Mouse (Mus musculus) v-Abl transformed pro-B cells (cell line): ENCODE data around the gene Ccdc152.

Experiments
- in situ Hi-C, 2 experiments: fragments of 400-800 bp; cut with MboI; formaldehyde crosslinking; loops; one replicate each; pipeline ENCODE4 v1.15.1; 2025; ENCODE audit not compliant: unreplicated experiment in 2 of 2

Ccdc152 gene

DNA sequence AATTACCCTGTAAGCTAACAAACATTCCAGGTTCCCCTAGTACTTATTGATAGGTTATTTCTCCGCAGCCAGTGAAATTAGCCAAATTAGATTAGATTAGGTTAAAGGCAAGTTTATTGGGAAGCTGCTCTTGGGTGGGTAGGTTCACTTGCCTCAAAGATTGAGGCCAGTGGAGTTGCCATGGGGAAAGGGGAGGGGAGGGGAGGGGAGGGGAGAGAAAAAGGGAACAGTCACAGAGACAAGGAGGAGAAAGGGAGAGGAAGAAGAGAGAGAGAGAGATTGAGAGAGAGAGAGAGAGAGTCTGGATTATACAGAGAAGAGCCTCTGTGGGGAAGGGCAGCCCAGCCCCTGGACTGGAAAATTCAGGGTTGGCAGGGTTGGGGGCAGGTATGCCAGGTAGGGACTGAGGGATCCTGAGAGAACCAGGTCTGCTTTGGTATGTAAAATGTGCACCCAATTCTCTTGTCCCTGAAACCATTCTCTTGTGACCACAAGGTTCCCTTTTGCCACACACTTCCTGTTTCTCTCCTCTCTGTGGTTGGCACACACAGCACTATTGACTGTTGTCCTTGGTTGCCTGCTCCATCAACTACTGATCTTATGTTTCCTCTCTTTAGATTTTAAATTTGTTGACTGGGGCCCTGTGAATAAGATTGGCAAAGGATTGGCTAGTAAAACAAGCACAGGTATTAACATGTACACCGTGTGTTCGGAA lies 69.3 kb downstream of the Ccdc152 start:
- in situ Hi-C loops, result loop anchor here (5.0 to 10.0 kb wide), 2 partner anchors 33 to 1881 kb away; partner anchors contain the start of genes Selenop (in 2 of the 2) and Rpl37 (in 1 of the 2)

DNA sequence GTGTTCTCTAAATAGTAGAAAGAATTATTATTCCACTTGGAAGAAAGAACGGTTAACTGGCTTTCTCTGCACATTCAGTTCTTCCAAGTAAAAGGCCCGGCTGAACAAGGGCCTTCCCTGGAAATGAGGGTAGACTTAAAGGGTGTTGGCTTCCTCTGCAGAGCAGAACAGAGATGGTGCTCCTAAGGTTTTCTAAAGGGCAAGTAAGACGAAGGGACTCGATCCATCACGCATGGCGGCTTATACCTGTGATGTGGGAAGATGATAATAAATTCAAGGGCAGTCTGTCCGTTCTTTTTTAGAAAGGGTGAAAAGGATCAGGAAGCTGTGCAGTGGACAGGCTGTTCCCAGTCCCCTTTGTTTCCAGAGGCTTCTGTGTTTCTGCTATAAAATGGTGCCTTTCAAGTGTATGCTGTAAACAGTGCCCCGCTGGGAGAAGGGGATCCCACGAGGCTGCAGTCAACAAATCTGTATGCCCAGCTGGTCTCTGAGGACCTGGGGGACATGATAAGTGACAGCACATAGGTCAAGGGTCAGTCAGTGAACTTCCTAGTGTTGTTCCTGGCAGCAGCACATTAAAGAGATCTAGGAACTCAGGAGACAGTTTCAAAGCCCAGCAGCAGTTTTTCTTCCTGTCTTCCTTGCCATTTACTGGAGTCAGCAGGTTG lies 71.0 kb downstream of the Ccdc152 start:
- in situ Hi-C loops, result loop anchor here (5.0 to 10.0 kb wide), 2 partner anchors 35 to 1882 kb away; partner anchors contain the start of genes Selenop (in 2 of the 2) and Rpl37 (in 1 of the 2)

DNA sequence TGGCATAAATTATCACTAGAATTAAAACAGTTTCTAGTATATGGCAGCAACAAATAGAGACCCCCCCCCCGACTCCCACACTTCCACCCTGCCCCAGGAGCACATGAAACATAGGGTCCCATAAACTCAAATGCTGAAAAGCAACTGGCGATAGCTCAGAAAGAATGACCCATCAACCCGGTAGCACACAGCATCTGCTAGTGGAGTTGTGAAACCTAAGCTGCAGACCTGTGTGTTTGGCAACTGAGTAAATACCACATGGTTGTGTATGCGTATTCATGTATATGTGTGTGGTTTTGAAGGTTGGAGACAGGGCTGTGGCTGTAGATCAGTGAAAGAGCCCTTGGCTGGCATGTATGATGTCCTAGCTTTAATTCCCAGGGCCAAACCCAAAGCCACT lies 72.3 kb downstream of the Ccdc152 start:
- in situ Hi-C loops, result loop anchor here (5.0 to 10.0 kb wide), 2 partner anchors 36 to 1884 kb away; partner anchors contain the start of genes Selenop (in 2 of the 2) and Rpl37 (in 1 of the 2)
